9 mouse cellular contexts compared by ENCODE assay signal in the genomic region with DNA sequence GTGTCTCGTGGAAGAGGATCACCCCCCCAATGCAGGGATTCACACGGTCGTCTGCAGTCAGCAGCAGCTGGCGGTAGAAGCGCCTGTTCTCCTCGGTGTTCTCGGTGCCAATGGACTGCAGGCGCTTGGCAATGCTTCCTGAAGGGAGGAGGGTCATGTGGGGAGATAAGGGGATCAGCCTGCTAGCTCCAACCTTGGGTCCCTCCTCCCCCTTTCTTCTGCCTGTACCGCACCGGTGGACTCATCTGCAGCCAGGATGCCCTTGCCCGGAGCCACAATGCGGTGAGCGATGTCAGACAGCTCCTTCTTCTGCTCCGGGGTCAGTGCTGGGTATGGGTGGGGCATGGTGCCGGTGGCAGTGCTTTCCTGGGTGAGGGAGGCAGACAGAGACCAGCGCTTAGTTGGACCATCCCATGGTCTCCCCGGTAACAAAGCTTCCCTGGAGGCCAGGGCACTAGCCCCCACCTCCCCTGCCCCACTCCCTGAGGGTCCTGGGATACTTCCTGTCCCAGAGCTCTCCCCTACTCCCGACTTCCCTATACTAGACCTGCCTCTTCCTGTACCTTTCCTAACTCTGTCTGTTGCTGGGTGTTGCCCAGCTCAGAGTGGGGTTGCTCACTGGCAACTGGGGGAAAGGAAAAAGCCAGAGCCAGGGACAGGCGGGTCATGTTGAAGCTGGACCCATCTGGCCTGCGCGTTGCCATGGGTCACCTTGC. TPM values are rescaled to one million over a fixed set of nuclear protein-coding genes. Genes with fewer than 3 reads are reported as not detected.
DNase-seq lines count a peak whose midpoint lies in the region; ATAC-seq and TF ChIP-seq lines count a peak whose summit lies in the region.
"Had no signal": no experiment of that assay in that cellular context is flagged by ENCODE, and none has a peak within 500 bp of the region (broad histone marks: within the 10 kb centered on the region; RNA-seq: fewer than 3 reads in every experiment).

Gene Fam57b, plus strand, starts transcription at position 258 of the 716 bp plus-strand sequence.

- peak within 1 kb of the TSS; percentile 86 for H3K4me3 ChIP-seq in bone marrow, adult 2 months (replicated peaks; ENCODE audit: control insufficient read depth, low read depth, low read length)
- H3K4me3 ChIP-seq in forebrain, postnatal 0 days (ENCODE audit: low read depth, low read length), result peak within 1 kb of the TSS; percentile 81
- peak within 1 kb of the TSS; percentile 69 for H3K4me3 ChIP-seq in hindbrain, embryonic 15.5 days
- H3K4me3 ChIP-seq in limb, embryonic 14.5 days (replicated peaks; ENCODE audit: low read length), result peak within 1 kb of the TSS; percentile 90
- peak within 1 kb of the TSS; percentile 88 for H3K4me3 ChIP-seq in neural tube, embryonic 13.5 days

- WGBS in bone marrow, adult 2 months, result 23% methylated on average over 21 of the region's 21 CpGs
- 26% methylated on average over 21 of the region's 21 CpGs for WGBS in forebrain, postnatal 0 days
- 17% methylated on average over 21 of the region's 21 CpGs for WGBS in hindbrain, embryonic 15.5 days
- 34% methylated on average over 21 of the region's 21 CpGs for WGBS in limb, embryonic 14.5 days
- WGBS in neural tube, embryonic 13.5 days, result 28% methylated on average over 21 of the region's 21 CpGs

- no peaks in the 10 kb centered on the region for H3K27me3 ChIP-seq in forebrain, postnatal 0 days (ENCODE audit: insufficient read depth, low read length)
- no peaks in the 10 kb centered on the region for H3K27me3 ChIP-seq in hindbrain, embryonic 15.5 days
- H3K27me3 ChIP-seq in limb, embryonic 14.5 days (ENCODE audit: control insufficient read depth, insufficient read depth, low read length), result no peaks in the 10 kb centered on the region
- no peaks in the 10 kb centered on the region for H3K27me3 ChIP-seq in neural tube, embryonic 13.5 days

- no peaks in the 10 kb centered on the region for H3K9me3 ChIP-seq in forebrain, postnatal 0 days (ENCODE audit: low read length)
- H3K9me3 ChIP-seq in hindbrain, embryonic 15.5 days, result no peaks in the 10 kb centered on the region
- no peaks in the 10 kb centered on the region for H3K9me3 ChIP-seq in limb, embryonic 14.5 days (ENCODE audit: control insufficient read depth, low read length)
- no peaks in the 10 kb centered on the region for H3K9me3 ChIP-seq in neural tube, embryonic 13.5 days

- H3K4me1 ChIP-seq in bone marrow, adult 2 months (ENCODE audit: control insufficient read depth, insufficient read depth, low read length), result peaks cover 3% of the 10 kb centered on the region
- peaks cover 7% of the 10 kb centered on the region for H3K4me1 ChIP-seq in forebrain, postnatal 0 days (ENCODE audit: insufficient read depth)
- H3K4me1 ChIP-seq in hindbrain, embryonic 15.5 days (replicated peaks), result peaks cover 47% of the 10 kb centered on the region
- peaks cover 29% of the 10 kb centered on the region for H3K4me1 ChIP-seq in limb, embryonic 14.5 days (ENCODE audit: control insufficient read depth, insufficient read depth, low read length)
- H3K4me1 ChIP-seq in neural tube, embryonic 13.5 days (replicated peaks), result peaks cover 51% of the 10 kb centered on the region

- H3K27ac ChIP-seq in bone marrow, adult 2 months (ENCODE audit: control insufficient read depth, insufficient read depth, low read depth, low read length, poor library complexity), result peak within 1 kb of the TSS; percentile 97
- peak within 1 kb of the TSS; percentile 95 for H3K27ac ChIP-seq in forebrain, postnatal 0 days (ENCODE audit: low read depth, low read length)
- peak within 1 kb of the TSS; percentile 88 for H3K27ac ChIP-seq in hindbrain, embryonic 15.5 days (replicated peaks)
- peak within 1 kb of the TSS; percentile 87 for H3K27ac ChIP-seq in limb, embryonic 14.5 days (replicated peaks; ENCODE audit: low read depth, low read length)
- peak within 1 kb of the TSS; percentile 96 for H3K27ac ChIP-seq in neural tube, embryonic 13.5 days (replicated peaks)

- peak within 1 kb of the TSS; percentile 77 for H3K4me2 ChIP-seq in forebrain, postnatal 0 days (ENCODE audit: low read depth)
- H3K4me2 ChIP-seq in hindbrain, embryonic 15.5 days, result peak within 1 kb of the TSS; percentile 82
- peak within 1 kb of the TSS; percentile 85 for H3K4me2 ChIP-seq in limb, embryonic 14.5 days (replicated peaks; ENCODE audit: low read depth, low read length, severe bottlenecking)
- peak within 1 kb of the TSS; percentile 87 for H3K4me2 ChIP-seq in neural tube, embryonic 13.5 days

- ATAC-seq in forebrain, postnatal 0 days, result no peak
- no peak for ATAC-seq in hindbrain, embryonic 15.5 days (ENCODE audit: low FRiP score, low read depth)
- ATAC-seq in limb, embryonic 14.5 days (ENCODE audit: low FRiP score, low read depth), result no peak
- no peak for ATAC-seq in neural tube, embryonic 13.5 days (ENCODE audit: low read depth)

- H3K36me3 ChIP-seq in forebrain, postnatal 0 days (ENCODE audit: insufficient read depth), result peaks cover 30% of the 10 kb centered on the region
- peaks cover 26% of the 10 kb centered on the region for H3K36me3 ChIP-seq in hindbrain, embryonic 15.5 days
- peaks cover 46% of the 10 kb centered on the region for H3K36me3 ChIP-seq in limb, embryonic 14.5 days (ENCODE audit: control insufficient read depth, insufficient read depth, low read length)
- peaks cover 32% of the 10 kb centered on the region for H3K36me3 ChIP-seq in neural tube, embryonic 13.5 days

- H3K9ac ChIP-seq in forebrain, postnatal 0 days, result peak within 1 kb of the TSS; percentile 81
- H3K9ac ChIP-seq in hindbrain, embryonic 15.5 days, result peak within 1 kb of the TSS; percentile 76
- H3K9ac ChIP-seq in limb, embryonic 14.5 days (ENCODE audit: low read depth, low read length, severe bottlenecking), result peak within 1 kb of the TSS; percentile 74
- H3K9ac ChIP-seq in neural tube, embryonic 13.5 days, result peak within 1 kb of the TSS; percentile 93

- peak in 1 of 2 experiments; percentile 34 for DNase-seq in layer of hippocampus, adult 18-20 months (ENCODE audit: low spot score in 2 of 2)
- DNase-seq in layer of hippocampus, adult 11-12 months (ENCODE audit: low spot score), result no peak
- DNase-seq in forebrain, postnatal 0 days, result no peak
- no peak for DNase-seq in limb, embryonic 14.5 days (ENCODE audit: low spot score)
- DNase-seq in right cerebral cortex, postnatal 14 days, result no peak

- no peak for TF ChIP-seq CTCF in bone marrow, adult 2 months (IDR thresholded peaks at IDR 0.05; ENCODE audit: control insufficient read depth, insufficient read depth, low read length)
- no peak for TF ChIP-seq CTCF in forebrain, postnatal 0 days (IDR thresholded peaks at IDR 0.05; ENCODE audit: low read depth)

- TF ChIP-seq POLR2A in bone marrow, adult 2 months (IDR thresholded peaks at IDR 0.05; ENCODE audit: borderline replicate concordance, control insufficient read depth, low read depth, low read length), result no peak
- no peak for TF ChIP-seq POLR2A in limb, embryonic 14.5 days (IDR thresholded peaks at IDR 0.05; ENCODE audit: borderline replicate concordance, extremely low read depth, insufficient read depth, insufficient read length)

RNA-seq across cellular contexts. Expression of gene Fam57b, which starts in this region (rescaled TPM):
- 10 to 100 TPM; 62.4 to 68.1 TPM for total RNA-seq in layer of hippocampus, adult 18-20 months (2021)
- polyA plus RNA-seq in bone marrow, adult 2 months (2011; ENCODE audit: insufficient read depth, insufficient read length, low replicate concordance, missing spikeins), result 1.9 TPM in 1 of 2 replicates, not detected in the other
- total RNA-seq in forebrain, postnatal 0 days (2014; rRNA removed), result 33.2 and 34.4 TPM in 2 replicates
- 39.0 and 42.6 TPM in 2 replicates for polyA plus RNA-seq in forebrain, postnatal 0 days (2015; fragmentation: Nextera tagmentation; extraction: Ambion mirVana)
- 49.9 and 60.8 TPM in 2 replicates for polyA plus RNA-seq in hindbrain, embryonic 15.5 days (2015; fragmentation: Nextera tagmentation; extraction: Ambion mirVana)
- polyA plus RNA-seq in limb, embryonic 14.5 days (2012; rRNA removed), result 1.6 and 2.0 TPM in 2 replicates
- polyA plus RNA-seq in limb, embryonic 14.5 days (2014; fragmentation: Nextera tagmentation; extraction: Ambion mirVana), result 0.21 and 0.44 TPM in 2 replicates
- 36.8 and 40.6 TPM in 2 replicates for polyA plus RNA-seq in neural tube, embryonic 13.5 days (2015; fragmentation: Nextera tagmentation; extraction: Ambion mirVana)
- total RNA-seq: neutrophil, adult 5-6 weeks had no signal

Comparison
In these comparisons a context has a peak if more than half of its experiments do, and no peak if none do; other contexts are left out.
1. RNA of gene Fam57b (polyA plus RNA-seq): 49.9 to 60.8 TPM in hindbrain, embryonic 15.5 days, 39.0 to 42.6 TPM in forebrain, postnatal 0 days and 36.8 to 40.6 TPM in neural tube, embryonic 13.5 days; 0.21 to 2.0 TPM in limb, embryonic 14.5 days and 1.9 TPM in bone marrow, adult 2 months; every median in the first group is over 10 times any median in the second.
2. Peak in every context shown above with its lines, with median percentiles within 50 percentile points of each other: H3K27ac ChIP-seq, H3K4me3 ChIP-seq, H3K4me2 ChIP-seq and H3K9ac ChIP-seq.